Comparison of ENCODE assay signal across 8 mouse cellular contexts in the genomic region with DNA sequence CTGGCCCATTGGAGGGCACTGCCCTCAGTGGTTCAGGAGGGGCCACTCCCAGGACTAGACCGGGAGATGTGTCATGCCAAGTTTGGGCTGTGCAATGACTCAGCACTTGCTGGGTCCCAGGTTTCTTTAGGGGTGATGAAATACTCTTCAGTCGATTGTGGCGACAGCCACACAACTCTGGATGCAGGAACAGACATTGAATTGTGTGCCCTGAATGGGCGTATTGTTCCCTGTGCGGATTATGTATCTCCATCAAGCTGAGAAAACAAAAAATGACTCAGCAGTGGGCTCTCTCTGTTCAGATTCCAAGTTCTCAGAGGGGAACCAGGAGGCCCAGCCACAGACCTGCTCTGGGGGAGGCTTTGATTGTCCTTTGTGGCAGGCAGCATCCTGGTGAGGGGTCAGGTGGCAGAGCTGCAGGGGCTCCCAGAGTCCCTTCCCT. TPM values are rescaled to one million over a fixed set of nuclear protein-coding genes. Genes with fewer than 3 reads are reported as not detected.
DNase-seq lines count a peak whose midpoint lies in the region; ATAC-seq and TF ChIP-seq lines count a peak whose summit lies in the region.

No protein-coding gene starts in this region.

- H3K4me1 ChIP-seq in forebrain, embryonic 11.5 days (replicated peaks; ENCODE audit: control insufficient read depth, insufficient read depth, low read length) = peaks cover 4% of the 10 kb centered on the region
- H3K4me1 ChIP-seq in forebrain, embryonic 15.5 days = peaks cover 3% of the 10 kb centered on the region; the same call in 1 of the 2 replicates
- peaks cover 10% of the 10 kb centered on the region for H3K4me1 ChIP-seq in G1E (ENCODE audit: insufficient read depth, low read depth, low read length)
- H3K4me1 ChIP-seq in embryonic facial prominence, embryonic 13.5 days = peaks cover 15% of the 10 kb centered on the region

- intact Hi-C loops in heart, postnatal 36 days (cut with DNase I) = no loop called here

- DNase-seq in forebrain, embryonic 11.5 days (ENCODE audit: low spot score) = no peak
- DNase-seq in G1E (ENCODE audit: low spot score) = no peak
- DNase-seq in lung, postnatal 36 days = peak; percentile 15
- DNase-seq in spleen, postnatal 36 days (ENCODE audit: low spot score in 2 of 2) = no peak
- DNase-seq in gastrocnemius, postnatal 10 days = no peak
- no peak for DNase-seq in heart, postnatal 36 days

- no peak overlapping the region for H3K9ac ChIP-seq in forebrain, embryonic 11.5 days (ENCODE audit: low read length)
- H3K9ac ChIP-seq in forebrain, embryonic 15.5 days (replicated peaks) = no peak overlapping the region
- no peak overlapping the region for H3K9ac ChIP-seq in embryonic facial prominence, embryonic 13.5 days

- 15% methylated on average over 5 of the region's 5 CpGs for WGBS in forebrain, embryonic 11.5 days
- 11% methylated on average over 5 of the region's 5 CpGs for WGBS in forebrain, embryonic 15.5 days
- WGBS in embryonic facial prominence, embryonic 13.5 days = 48% methylated on average over 5 of the region's 5 CpGs

- no peaks in the 10 kb centered on the region for H3K27me3 ChIP-seq in forebrain, embryonic 11.5 days (ENCODE audit: control insufficient read depth, insufficient read depth, low read length)
- no peaks in the 10 kb centered on the region for H3K27me3 ChIP-seq in forebrain, embryonic 15.5 days
- no peaks in the 10 kb centered on the region for H3K27me3 ChIP-seq in G1E (ENCODE audit: insufficient read depth, low read length)
- no peaks in the 10 kb centered on the region for H3K27me3 ChIP-seq in embryonic facial prominence, embryonic 13.5 days

- H3K27ac ChIP-seq in forebrain, embryonic 11.5 days (ENCODE audit: low read depth, low read length) = peak overlapping the region; percentile 25; the same call in 1 of the 2 replicates
- no peak overlapping the region for H3K27ac ChIP-seq in forebrain, embryonic 15.5 days (replicated peaks)
- H3K27ac ChIP-seq in embryonic facial prominence, embryonic 13.5 days = no peak overlapping the region

- no peak overlapping the region for H3K4me2 ChIP-seq in forebrain, embryonic 11.5 days (ENCODE audit: low read depth, low read length, severe bottlenecking)
- no peak overlapping the region for H3K4me2 ChIP-seq in forebrain, embryonic 15.5 days (replicated peaks)
- H3K4me2 ChIP-seq in embryonic facial prominence, embryonic 13.5 days = no peak overlapping the region

- no peak overlapping the region for H3K4me3 ChIP-seq in forebrain, embryonic 11.5 days (ENCODE audit: low read depth, low read length)
- H3K4me3 ChIP-seq in forebrain, embryonic 15.5 days = no peak overlapping the region
- no peak overlapping the region for H3K4me3 ChIP-seq in G1E (ENCODE audit: low read depth, low read length)
- no peak overlapping the region for H3K4me3 ChIP-seq in embryonic facial prominence, embryonic 13.5 days

- ATAC-seq in forebrain, embryonic 11.5 days (replicated peaks; ENCODE audit: low FRiP score) = peak; percentile 71; the same call in 1 of the 2 replicates
- no peak for ATAC-seq in forebrain, embryonic 15.5 days (replicated peaks)
- peak; percentile 12; the same call in 1 of the 2 replicates for ATAC-seq in G1E (ENCODE audit: extremely low read depth, insufficient number of reproducible peaks, low FRiP score, poor library complexity, severe bottlenecking)
- 0 out of 2 replicates have a peak, but pooled peaks have one; percentile 39 for ATAC-seq in embryonic facial prominence, embryonic 13.5 days (ENCODE audit: insufficient number of reproducible peaks, insufficient read depth, low FRiP score, low TSS enrichment, low read depth)

- no peaks in the 10 kb centered on the region for H3K36me3 ChIP-seq in forebrain, embryonic 11.5 days (ENCODE audit: control insufficient read depth, insufficient read depth, low read length)
- H3K36me3 ChIP-seq in forebrain, embryonic 15.5 days = peaks cover 17% of the 10 kb centered on the region
- peaks cover 94% of the 10 kb centered on the region for H3K36me3 ChIP-seq in G1E (replicated peaks)
- peaks cover 43% of the 10 kb centered on the region for H3K36me3 ChIP-seq in embryonic facial prominence, embryonic 13.5 days

- TF ChIP-seq CTCF in G1E (IDR thresholded peaks at IDR 0.05; ENCODE audit: low read depth, low read length) = no peak

- no peaks in the 10 kb centered on the region for H3K9me3 ChIP-seq in forebrain, embryonic 11.5 days (ENCODE audit: control insufficient read depth, low read length)
- H3K9me3 ChIP-seq in forebrain, embryonic 15.5 days = no peaks in the 10 kb centered on the region
- H3K9me3 ChIP-seq in G1E (replicated peaks) = no peaks in the 10 kb centered on the region
- no peaks in the 10 kb centered on the region for H3K9me3 ChIP-seq in embryonic facial prominence, embryonic 13.5 days

RNA-seq across cellular contexts. Expression of gene Iqck, which starts 27.6 kb away (rescaled TPM):
- 2.8 and 3.3 TPM in 2 replicates for polyA plus RNA-seq in forebrain, embryonic 11.5 days (2014; fragmentation: Nextera tagmentation; extraction: Ambion mirVana)
- 2.7 and 3.4 TPM in 2 replicates for polyA plus RNA-seq in forebrain, embryonic 15.5 days (2015; fragmentation: Nextera tagmentation; extraction: Ambion mirVana)
- total RNA-seq in G1E (2014; fragmentation: Nextera tagmentation) (1.7 TPM in 1 of 2 replicates, not detected in the other), G1E (2017) (0.93 and 1.3 TPM in 2 replicates)
- polyA plus RNA-seq in G1E (2012) = 0.16 and 0.26 TPM in 2 replicates
- polyA plus RNA-seq in embryonic facial prominence, embryonic 13.5 days (2015; fragmentation: Nextera tagmentation; extraction: Ambion mirVana) = 3.0 and 3.3 TPM in 2 replicates
- total RNA-seq in gastrocnemius, postnatal 10 days (2021) = under 1 TPM; 0.59 to 0.63 TPM
- total RNA-seq in heart, postnatal 36 days (2021) = under 1 TPM; 0.33 to 0.35 TPM

RNA-seq across cellular contexts. Expression of gene Knop1, which starts 28.1 kb away (rescaled TPM):
- polyA plus RNA-seq in forebrain, embryonic 11.5 days (2014; fragmentation: Nextera tagmentation; extraction: Ambion mirVana) = 127 and 129 TPM in 2 replicates
- polyA plus RNA-seq in forebrain, embryonic 15.5 days (2015; fragmentation: Nextera tagmentation; extraction: Ambion mirVana) = 82.9 and 92.4 TPM in 2 replicates
- 21.0 and 23.2 TPM in 2 replicates for total RNA-seq in G1E (2014; fragmentation: Nextera tagmentation)
- 29.6 and 39.1 TPM in 2 replicates for total RNA-seq in G1E (2017)
- 9.0 and 11.2 TPM in 2 replicates for polyA plus RNA-seq in G1E (2012)
- 135 and 144 TPM in 2 replicates for polyA plus RNA-seq in embryonic facial prominence, embryonic 13.5 days (2015; fragmentation: Nextera tagmentation; extraction: Ambion mirVana)
- 10 to 100 TPM; 25.3 to 27.2 TPM for total RNA-seq in gastrocnemius, postnatal 10 days (2021)
- total RNA-seq in heart, postnatal 36 days (2021) = 10 to 100 TPM; 14.3 to 19.5 TPM
